Mouse (Mus musculus): Measurements from ENCODE around the gene Ano1. TPM values are rescaled to one million over a fixed set of nuclear protein-coding genes. Genes with fewer than 3 reads are reported as not detected.

Ano1 gene
- polyA plus RNA-seq, 2 experiments, result 8.9 to 11.5 TPM

- no peaks in the 10 kb centered on the region for H3K9me3 ChIP-seq (ENCODE audit: control insufficient read depth, low read length)
- no peaks in the 10 kb centered on the region for H3K36me3 ChIP-seq (ENCODE audit: control insufficient read depth, insufficient read depth, low read length)
- TF ChIP-seq POLR2A (IDR thresholded peaks at IDR 0.05; ENCODE audit: borderline replicate concordance, extremely low read depth, insufficient read depth, insufficient read length), result no peak
- DNase-seq (ENCODE audit: low spot score) (no peak), ATAC-seq (ENCODE audit: low FRiP score, low read depth) (no peak)
- H3K4me2 ChIP-seq (replicated peaks; ENCODE audit: low read depth, low read length, severe bottlenecking), result no peak overlapping the region
- no peaks in the 10 kb centered on the region for H3K27me3 ChIP-seq (ENCODE audit: control insufficient read depth, insufficient read depth, low read length)
- H3K9ac ChIP-seq (ENCODE audit: low read depth, low read length, severe bottlenecking), result no peak overlapping the region
- 58% methylated on average over 6 of the region's 6 CpGs for WGBS
- H3K4me1 ChIP-seq (ENCODE audit: control insufficient read depth, insufficient read depth, low read length), result no peaks in the 10 kb centered on the region
- H3K27ac ChIP-seq (replicated peaks; ENCODE audit: low read depth, low read length), result no peak overlapping the region
- no peak overlapping the region for H3K4me3 ChIP-seq (replicated peaks; ENCODE audit: low read length)
Measured at GRCm38 (mm10) chr7:144663566-144663965, 88.2 kb downstream of the Ano1 start.

- Histone ChIP-seq H3K27me3 (ENCODE audit: control insufficient read depth, insufficient read depth, low read length) (no peaks in the 10 kb centered on the region), H3K9me3 (ENCODE audit: control insufficient read depth, low read length) (no peaks in the 10 kb centered on the region), H3K27ac (replicated peaks; ENCODE audit: low read depth, low read length) (no peak overlapping the region), H3K36me3 (ENCODE audit: control insufficient read depth, insufficient read depth, low read length) (no peaks in the 10 kb centered on the region), H3K9ac (ENCODE audit: low read depth, low read length, severe bottlenecking) (no peak overlapping the region), H3K4me1 (ENCODE audit: control insufficient read depth, insufficient read depth, low read length) (peaks cover 11% of the 10 kb centered on the region), H3K4me3 (replicated peaks; ENCODE audit: low read length) (no peak overlapping the region), H3K4me2 (replicated peaks; ENCODE audit: low read depth, low read length, severe bottlenecking) (no peak overlapping the region)
- 62% methylated on average over 9 of the region's 9 CpGs for WGBS
- no peak for TF ChIP-seq POLR2A (IDR thresholded peaks at IDR 0.05; ENCODE audit: borderline replicate concordance, extremely low read depth, insufficient read depth, insufficient read length)
- ATAC-seq (ENCODE audit: low FRiP score, low read depth) (no peak), DNase-seq (ENCODE audit: low spot score) (no peak)
Measured at GRCm38 (mm10) chr7:144656261-144656967, 95.4 kb downstream of the Ano1 start.

DNA sequence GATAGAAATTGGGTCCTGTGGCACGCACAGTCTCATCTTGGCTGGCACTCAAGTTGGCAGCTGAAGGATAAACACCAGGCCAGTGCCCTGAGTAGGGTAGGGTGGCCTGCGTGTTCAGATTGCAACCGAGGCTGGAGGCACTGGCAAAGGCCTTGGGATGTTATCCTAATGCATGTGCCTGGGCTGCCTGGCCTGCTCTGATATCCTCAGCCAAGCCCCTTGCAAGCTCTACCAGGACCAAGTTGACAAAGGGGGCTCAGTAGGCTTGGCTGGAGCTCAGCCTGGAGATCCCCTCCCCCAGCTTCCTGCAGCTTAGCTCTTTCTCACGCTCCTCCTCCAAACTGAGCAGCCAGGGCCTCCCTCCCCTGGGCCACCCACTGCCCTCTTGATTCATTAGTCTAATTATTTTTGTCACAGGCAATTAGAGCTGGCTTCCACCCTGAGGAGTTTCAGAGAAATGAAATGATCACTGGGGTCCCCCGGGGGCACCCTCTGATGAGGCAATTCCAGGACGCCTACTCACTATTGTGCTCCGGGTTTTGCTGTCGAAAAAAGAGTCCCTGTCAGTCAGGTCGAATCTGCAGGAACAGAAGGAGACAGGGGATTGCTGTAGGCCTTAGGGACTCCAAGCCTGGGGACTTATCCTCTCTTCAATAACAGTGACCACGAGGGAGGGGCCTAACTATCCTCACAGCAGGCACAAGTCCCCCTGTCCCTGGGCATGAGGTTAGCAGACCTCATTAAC, 97.9 kb downstream of the Ano1 start:
- 0 out of 2 replicates have a peak overlapping the region, but pooled peaks have one; percentile 48 for H3K27ac ChIP-seq (replicated peaks; ENCODE audit: low read depth, low read length)
- H3K27me3 ChIP-seq (ENCODE audit: control insufficient read depth, insufficient read depth, low read length), result no peaks in the 10 kb centered on the region
- peaks cover 11% of the 10 kb centered on the region for H3K4me1 ChIP-seq (ENCODE audit: control insufficient read depth, insufficient read depth, low read length)
- ATAC-seq (ENCODE audit: low FRiP score, low read depth) (no peak), DNase-seq (ENCODE audit: low spot score) (peak; percentile 51)
- no peaks in the 10 kb centered on the region for H3K36me3 ChIP-seq (ENCODE audit: control insufficient read depth, insufficient read depth, low read length)
- H3K4me3 ChIP-seq (replicated peaks; ENCODE audit: low read length), result no peak overlapping the region
- no peak overlapping the region for H3K4me2 ChIP-seq (replicated peaks; ENCODE audit: low read depth, low read length, severe bottlenecking)
- no peak for TF ChIP-seq POLR2A (IDR thresholded peaks at IDR 0.05; ENCODE audit: borderline replicate concordance, extremely low read depth, insufficient read depth, insufficient read length)
- WGBS, result 25% methylated on average over 10 of the region's 10 CpGs
- H3K9ac ChIP-seq (ENCODE audit: low read depth, low read length, severe bottlenecking), result no peak overlapping the region
- no peaks in the 10 kb centered on the region for H3K9me3 ChIP-seq (ENCODE audit: control insufficient read depth, low read length)

GRCm38 (mm10) chr7:144647547-144647946, 104.2 kb downstream of the Ano1 start:
- H3K4me1 ChIP-seq (ENCODE audit: control insufficient read depth, insufficient read depth, low read length), result no peaks in the 10 kb centered on the region
- H3K36me3 ChIP-seq (ENCODE audit: control insufficient read depth, insufficient read depth, low read length), result no peaks in the 10 kb centered on the region
- DNase-seq (ENCODE audit: low spot score) (no peak), ATAC-seq (ENCODE audit: low FRiP score, low read depth) (no peak)
- H3K4me3 ChIP-seq (replicated peaks; ENCODE audit: low read length), result no peak overlapping the region
- no peak overlapping the region for H3K9ac ChIP-seq (ENCODE audit: low read depth, low read length, severe bottlenecking)
- H3K9me3 ChIP-seq (ENCODE audit: control insufficient read depth, low read length), result no peaks in the 10 kb centered on the region
- H3K4me2 ChIP-seq (replicated peaks; ENCODE audit: low read depth, low read length, severe bottlenecking), result no peak overlapping the region
- H3K27me3 ChIP-seq (ENCODE audit: control insufficient read depth, insufficient read depth, low read length), result no peaks in the 10 kb centered on the region
- 58% methylated on average over 5 of the region's 5 CpGs for WGBS
- no peak overlapping the region for H3K27ac ChIP-seq (replicated peaks; ENCODE audit: low read depth, low read length)
- TF ChIP-seq POLR2A (IDR thresholded peaks at IDR 0.05; ENCODE audit: borderline replicate concordance, extremely low read depth, insufficient read depth, insufficient read length), result no peak

GRCm38 (mm10) chr7:144640817-144641216, 111.0 kb downstream of the Ano1 start:
- Histone ChIP-seq H3K9me3 (ENCODE audit: control insufficient read depth, low read length) (no peaks in the 10 kb centered on the region), H3K36me3 (ENCODE audit: control insufficient read depth, insufficient read depth, low read length) (no peaks in the 10 kb centered on the region), H3K27me3 (ENCODE audit: control insufficient read depth, insufficient read depth, low read length) (no peaks in the 10 kb centered on the region), H3K27ac (replicated peaks; ENCODE audit: low read depth, low read length) (no peak overlapping the region), H3K4me3 (replicated peaks; ENCODE audit: low read length) (no peak overlapping the region), H3K4me1 (ENCODE audit: control insufficient read depth, insufficient read depth, low read length) (no peaks in the 10 kb centered on the region), H3K4me2 (replicated peaks; ENCODE audit: low read depth, low read length, severe bottlenecking) (no peak overlapping the region), H3K9ac (ENCODE audit: low read depth, low read length, severe bottlenecking) (no peak overlapping the region)
- DNase-seq (ENCODE audit: low spot score), result no peak
- WGBS, result 67% methylated on average over 1 of the region's 1 CpGs
- ATAC-seq (ENCODE audit: low FRiP score, low read depth), result no peak
- TF ChIP-seq POLR2A (IDR thresholded peaks at IDR 0.05; ENCODE audit: borderline replicate concordance, extremely low read depth, insufficient read depth, insufficient read length), result no peak
